Mouse (Mus musculus) brain, embryonic 14.5 days (tissue): ENCODE data around the gene Aspn.

ENCODE experiments used
- CTCF ChIP-seq: fragments of 200-500 bp; IDR thresholded peaks from 2 replicates; pipeline ENCODE4 v1.5.1; 2012; ENCODE audit warnings: inconsistent platforms, mild to moderate bottlenecking, moderate library complexity, borderline replicate concordance; ENCODE audit not compliant: insufficient read depth, insufficient read length; ENCODE audit errors: extremely low read depth
- POLR2A ChIP-seq: fragments of 200-500 bp; IDR thresholded peaks from 2 replicates; pipeline ENCODE4 v1.6.1; 2012; ENCODE audit warnings: mild to moderate bottlenecking, inconsistent platforms, borderline replicate concordance; ENCODE audit not compliant: poor library complexity, insufficient read depth, insufficient read length, severe bottlenecking; ENCODE audit errors: extremely low read depth

DNA sequence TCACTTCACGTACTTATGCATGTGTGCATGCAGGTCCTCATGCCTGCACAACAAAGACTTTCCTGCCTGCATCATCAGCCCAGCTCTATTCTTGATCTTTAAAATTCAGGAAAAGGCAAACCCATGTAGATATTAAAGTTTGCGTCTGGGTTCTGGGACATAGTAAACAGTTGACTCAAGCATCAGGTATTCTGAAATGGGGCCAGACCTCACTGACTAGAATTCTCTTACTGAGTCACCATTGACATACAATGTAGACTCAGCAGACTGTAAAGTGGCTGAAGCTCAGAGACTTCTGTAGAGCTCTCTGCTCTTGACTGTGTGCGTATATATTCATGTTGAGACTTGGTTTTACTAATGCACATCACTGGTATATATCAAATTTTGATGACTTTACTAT, 5.4 kb downstream of the Aspn start:
- no peak for TF ChIP-seq CTCF
- no peak for TF ChIP-seq POLR2A
